Mouse (Mus musculus) liver, embryonic 15.5 days (tissue): ENCODE measurements at regions not wholly inside any gene's neighbourhood (a gene's known extent, or its start where the extent isn't known, plus 50 kb on each side); places are given as distances from the start of the nearest gene placed in this dataset.

Experiments
- ATAC-seq: fragments of 200-750 bp; cut with Nextera tagmentation; 2 replicates; pipeline ENCODE4 v1.8.0; 2017; ENCODE audit warnings: moderate number of reproducible peaks, mild to moderate bottlenecking, moderate library complexity; ENCODE audit not compliant: insufficient read depth
- H3K27ac ChIP-seq: fragments of 300-500 bp; sonication (generic); replicated peaks from 2 replicates; pipeline ENCODE4 v1.5.1; 2015; ENCODE audit warnings: mild to moderate bottlenecking, inconsistent platforms
- H3K27me3 ChIP-seq: fragments of 300-500 bp; sonication (generic); 2 replicates; pipeline ENCODE4 v1.6.1; 2015; ENCODE audit warnings: mild to moderate bottlenecking, inconsistent platforms
- H3K36me3 ChIP-seq: fragments of 300-500 bp; sonication (generic); replicated peaks from 2 replicates; pipeline ENCODE4 v1.6.1; 2015; ENCODE audit warnings: moderate library complexity, mild to moderate bottlenecking, inconsistent platforms
- H3K4me1 ChIP-seq: fragments of 300-500 bp; sonication (generic); replicated peaks from 2 replicates; pipeline ENCODE4 v1.6.1; 2015; ENCODE audit warnings: inconsistent platforms
- H3K4me2 ChIP-seq: fragments of 300-500 bp; sonication (generic); 2 replicates; pipeline ENCODE4 v1.6.1; 2015; ENCODE audit warnings: moderate library complexity, mild to moderate bottlenecking, inconsistent platforms
- H3K4me3 ChIP-seq: fragments of 300-500 bp; sonication (generic); replicated peaks from 2 replicates; pipeline ENCODE4 v1.5.1; 2015; ENCODE audit warnings: mild to moderate bottlenecking, inconsistent platforms
- H3K9ac ChIP-seq: fragments of 300-500 bp; sonication (generic); 2 replicates; pipeline ENCODE4 v1.6.1; 2015; ENCODE audit warnings: moderate library complexity, mild to moderate bottlenecking, inconsistent platforms
- H3K9me3 ChIP-seq: fragments of 300-500 bp; sonication (generic); replicated peaks from 2 replicates; pipeline ENCODE4 v1.6.1; 2016; ENCODE audit warnings: inconsistent platforms
- WGBS: fragments of 180-500 bp; shearing (Covaris S2); methylation state at CpG from one replicate; pipeline ENCODE4 v1.1.7; 2015; ENCODE audit warnings: mixed read lengths; ENCODE audit not compliant: insufficient replicate concordance; 5-methylcytosine and 5-hydroxymethylcytosine counted together

DNA sequence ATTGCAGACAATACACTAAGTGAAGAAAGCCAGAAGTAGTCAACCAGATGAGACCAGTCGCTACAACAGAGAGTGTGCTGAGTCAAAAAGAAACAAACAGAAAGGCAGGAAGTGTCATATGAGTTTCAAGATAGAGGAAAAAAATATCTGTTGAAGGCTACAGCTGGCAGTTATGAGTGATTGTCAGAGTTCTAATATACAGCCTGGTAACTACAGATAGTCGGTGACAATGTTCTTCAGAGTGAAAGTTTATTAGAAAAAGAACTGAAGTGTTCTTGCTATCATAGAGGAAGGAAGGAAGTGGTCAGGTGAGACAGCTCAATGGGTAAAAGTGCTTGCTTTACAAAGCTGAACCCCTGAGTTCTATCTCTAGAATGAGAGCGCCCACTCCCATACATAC is 499.1 kb downstream of the Adgrl2 start:
- Histone ChIP-seq H3K27ac (no peak overlapping the region), H3K9ac (no peak overlapping the region), H3K4me3 (no peak overlapping the region), H3K27me3 (no peaks in the 10 kb centered on the region), H3K4me2 (no peak overlapping the region), H3K9me3 (no peaks in the 10 kb centered on the region), H3K36me3 (no peaks in the 10 kb centered on the region), H3K4me1 (no peaks in the 10 kb centered on the region)
- 27% methylated on average over 3 of the region's 3 CpGs for WGBS
- no peak for ATAC-seq

DNA sequence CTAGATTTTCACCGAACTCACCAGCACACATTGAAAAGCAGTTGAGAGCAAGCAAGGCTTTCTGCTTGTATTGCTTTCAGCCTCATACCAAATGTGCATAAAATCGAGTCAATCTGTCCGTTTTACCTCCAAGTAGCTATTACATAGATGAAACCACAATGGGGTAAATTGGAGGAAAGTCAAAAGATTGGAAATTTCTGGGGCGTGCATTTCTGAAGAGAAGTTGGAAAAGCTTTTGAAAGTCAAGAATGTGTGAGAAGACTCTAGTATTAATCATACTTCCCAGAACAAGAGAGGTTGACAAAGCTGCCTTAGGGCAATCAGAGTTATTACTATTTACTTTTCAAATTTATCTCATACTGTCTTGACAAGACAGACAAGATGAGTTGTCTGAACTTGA is 501.2 kb downstream of the Adgrl2 start:
- WGBS: 53% methylated on average over 4 of the region's 4 CpGs
- no peak for ATAC-seq
- no peak overlapping the region for H3K4me2 ChIP-seq
- no peaks in the 10 kb centered on the region for H3K9me3 ChIP-seq
- no peak overlapping the region for H3K9ac ChIP-seq
- no peaks in the 10 kb centered on the region for H3K4me1 ChIP-seq
- H3K36me3 ChIP-seq: no peaks in the 10 kb centered on the region
- H3K27me3 ChIP-seq: no peaks in the 10 kb centered on the region
- no peak overlapping the region for H3K4me3 ChIP-seq
- H3K27ac ChIP-seq: no peak overlapping the region

DNA sequence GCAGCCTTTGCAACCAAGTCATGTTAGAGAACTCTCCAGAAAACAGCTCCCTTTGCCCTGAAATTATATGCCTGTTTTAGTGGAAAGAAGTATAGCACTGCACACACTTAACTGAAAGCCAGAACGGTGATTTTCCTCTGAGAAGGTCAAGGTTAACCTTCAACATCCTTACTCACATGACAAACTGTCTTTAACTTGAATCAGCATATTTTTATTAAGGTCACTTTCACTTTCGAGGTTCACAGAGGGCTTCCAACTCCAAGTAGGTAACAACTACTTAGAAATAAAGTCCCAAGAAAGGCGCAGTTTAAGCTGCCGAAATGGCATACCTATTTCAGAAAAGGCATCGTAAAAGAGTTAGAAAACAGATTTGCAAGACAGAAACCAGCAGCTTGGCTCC is 502.4 kb downstream of the Adgrl2 start:
- H3K36me3 ChIP-seq: no peaks in the 10 kb centered on the region
- H3K27me3 ChIP-seq: no peaks in the 10 kb centered on the region
- 70% methylated on average over 5 of the region's 5 CpGs for WGBS
- H3K27ac ChIP-seq: no peak overlapping the region
- H3K4me2 ChIP-seq: no peak overlapping the region
- ATAC-seq: no peak
- H3K4me3 ChIP-seq: no peak overlapping the region
- H3K9me3 ChIP-seq: no peaks in the 10 kb centered on the region
- no peak overlapping the region for H3K9ac ChIP-seq
- H3K4me1 ChIP-seq: no peaks in the 10 kb centered on the region

DNA sequence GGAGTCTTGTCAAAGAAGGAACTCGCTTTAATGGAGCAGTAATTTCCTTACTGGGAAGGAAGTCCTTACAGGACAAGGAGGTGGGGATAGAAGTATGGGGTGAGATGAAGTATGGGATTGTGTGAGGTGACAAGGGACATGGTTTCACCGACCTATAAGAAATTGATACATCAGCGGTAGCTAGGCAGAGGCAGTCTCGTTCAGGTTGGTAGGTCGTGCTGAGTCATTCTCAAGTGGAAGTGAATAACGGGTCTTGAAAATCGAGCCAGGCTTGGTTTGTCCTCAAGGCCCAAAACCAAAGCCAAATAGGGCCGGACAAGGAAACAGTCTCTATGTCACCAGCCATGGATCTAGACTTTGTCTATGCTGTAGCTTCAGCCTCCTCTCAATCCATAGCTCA is 514.5 kb downstream of the Adgrl2 start:
- Histone ChIP-seq H3K27me3 (no peaks in the 10 kb centered on the region), H3K4me1 (no peaks in the 10 kb centered on the region), H3K4me3 (no peak overlapping the region), H3K9ac (no peak overlapping the region), H3K36me3 (no peaks in the 10 kb centered on the region), H3K27ac (no peak overlapping the region), H3K4me2 (no peak overlapping the region), H3K9me3 (no peaks in the 10 kb centered on the region)
- 66% methylated on average over 8 of the region's 8 CpGs for WGBS
- ATAC-seq: no peak

DNA sequence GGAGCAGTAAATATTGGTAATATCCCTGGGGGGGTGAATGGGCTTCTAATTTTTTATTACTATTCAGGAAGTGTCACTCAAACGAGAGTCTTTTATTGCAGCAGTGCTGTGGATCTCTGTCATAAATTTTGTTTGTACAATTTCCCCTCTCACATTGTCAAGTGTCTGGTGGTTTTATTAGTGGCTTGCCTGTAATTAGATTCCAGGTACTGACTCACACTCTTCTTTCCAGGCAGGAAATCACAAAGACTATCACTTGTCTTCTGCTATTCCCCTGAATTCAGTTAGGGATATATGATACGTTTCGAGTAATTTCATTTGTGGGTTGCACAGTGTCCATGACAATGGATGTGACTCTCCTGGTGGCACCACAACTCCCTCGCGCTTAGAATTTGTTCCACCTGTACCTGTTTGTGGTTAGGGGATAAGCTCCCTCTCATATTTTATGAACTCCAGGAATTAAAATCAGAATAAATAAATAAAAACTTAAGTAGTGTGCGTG is 517.4 kb downstream of the Adgrl2 start:
- Histone ChIP-seq H3K27me3 (no peaks in the 10 kb centered on the region), H3K4me2 (no peak overlapping the region), H3K36me3 (no peaks in the 10 kb centered on the region), H3K27ac (no peak overlapping the region), H3K4me1 (no peaks in the 10 kb centered on the region), H3K9me3 (no peaks in the 10 kb centered on the region), H3K9ac (no peak overlapping the region), H3K4me3 (no peak overlapping the region)
- 64% methylated on average over 6 of the region's 6 CpGs for WGBS
- ATAC-seq: no peak

DNA sequence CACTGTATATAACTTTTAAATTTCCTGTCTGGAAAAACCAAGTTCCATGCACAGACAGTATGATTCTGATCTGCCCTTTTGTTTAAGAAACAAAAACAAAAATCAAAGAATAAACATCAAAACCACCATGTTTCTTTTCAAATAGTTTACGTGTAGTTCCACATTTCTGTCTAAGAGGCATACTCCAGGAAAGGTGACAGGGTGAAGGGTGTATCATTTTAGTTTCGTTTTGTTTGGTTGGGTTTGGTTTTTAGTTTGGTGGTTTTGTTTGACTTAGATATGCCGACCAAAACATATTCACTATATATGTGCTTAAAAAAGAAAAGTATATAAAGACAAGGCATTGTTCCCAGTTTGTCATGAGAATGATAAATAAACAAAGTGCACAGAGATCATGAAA is 524.9 kb downstream of the Adgrl2 start:
- Histone ChIP-seq H3K9ac (no peak overlapping the region), H3K4me2 (no peak overlapping the region), H3K9me3 (no peaks in the 10 kb centered on the region), H3K27me3 (no peaks in the 10 kb centered on the region), H3K36me3 (no peaks in the 10 kb centered on the region), H3K27ac (no peak overlapping the region), H3K4me3 (no peak overlapping the region), H3K4me1 (no peaks in the 10 kb centered on the region)
- 47% methylated on average over 3 of the region's 3 CpGs for WGBS
- no peak for ATAC-seq

DNA sequence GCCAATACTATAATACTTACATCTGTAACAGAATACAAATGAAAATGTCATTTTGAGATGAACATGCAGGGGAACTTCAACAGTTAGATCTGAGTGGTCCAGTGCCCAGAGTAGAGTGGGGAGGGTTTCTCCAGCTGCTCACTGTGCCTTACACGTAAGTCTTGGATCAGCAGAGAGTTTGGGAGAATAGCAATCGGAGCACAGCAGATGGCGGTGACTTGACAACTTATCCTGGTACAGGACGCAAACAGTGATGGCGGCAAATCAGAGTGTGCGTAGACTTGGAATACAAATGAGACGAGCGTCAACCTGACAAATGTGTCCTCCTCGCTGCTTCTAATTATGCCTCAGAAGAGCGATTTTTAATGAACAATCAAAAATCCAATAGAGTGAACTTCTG is 527.6 kb downstream of the Adgrl2 start:
- Histone ChIP-seq H3K4me1 (no peaks in the 10 kb centered on the region), H3K27me3 (no peaks in the 10 kb centered on the region), H3K27ac (no peak overlapping the region), H3K9me3 (no peaks in the 10 kb centered on the region), H3K9ac (no peak overlapping the region), H3K4me2 (no peak overlapping the region), H3K4me3 (no peak overlapping the region), H3K36me3 (no peaks in the 10 kb centered on the region)
- ATAC-seq: no peak
- 73% methylated on average over 10 of the region's 10 CpGs for WGBS

DNA sequence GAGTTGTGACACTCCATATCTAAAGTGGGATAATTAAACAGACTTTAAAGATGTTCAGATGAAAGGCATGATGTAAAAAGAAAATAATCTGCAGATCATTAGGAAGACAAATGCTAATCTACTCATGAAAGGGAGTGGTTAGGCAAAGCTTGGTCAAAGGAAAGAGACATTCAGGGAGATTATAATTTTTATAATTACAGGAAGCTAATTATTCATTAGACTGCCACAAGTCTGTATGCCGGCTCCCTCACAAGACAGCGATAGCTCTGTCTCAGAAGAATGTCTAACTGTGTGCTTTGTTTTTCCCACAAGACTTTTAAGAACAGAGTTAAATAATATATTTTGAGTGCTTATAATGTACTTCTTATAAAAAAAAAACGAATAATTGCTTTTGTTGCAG is 541.5 kb downstream of the Adgrl2 start:
- Histone ChIP-seq H3K9me3 (no peaks in the 10 kb centered on the region), H3K36me3 (no peaks in the 10 kb centered on the region), H3K27me3 (no peaks in the 10 kb centered on the region), H3K4me3 (no peak overlapping the region), H3K9ac (no peak overlapping the region), H3K4me2 (no peak overlapping the region), H3K27ac (no peak overlapping the region), H3K4me1 (no peaks in the 10 kb centered on the region)
- no peak for ATAC-seq
- 68% methylated on average over 3 of the region's 3 CpGs for WGBS

DNA sequence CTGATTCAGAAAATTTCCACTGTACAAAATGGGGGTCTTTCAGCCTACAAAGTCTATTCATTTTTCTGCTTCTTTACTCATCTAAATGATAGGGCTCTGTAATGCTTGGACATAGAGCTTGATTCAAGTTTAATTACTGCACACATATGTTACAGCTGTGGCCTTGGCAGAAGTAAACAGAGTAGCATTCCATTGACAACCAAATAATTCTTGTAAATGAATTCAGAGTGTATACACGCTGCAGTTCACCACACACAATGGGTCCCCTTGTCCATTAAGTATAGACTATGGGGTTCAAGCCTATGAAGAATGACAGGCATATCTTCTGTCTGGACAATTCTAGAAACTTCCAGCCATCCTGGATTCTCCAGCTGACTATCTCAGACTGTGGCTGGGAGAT is 541.9 kb downstream of the Adgrl2 start:
- Histone ChIP-seq H3K36me3 (no peaks in the 10 kb centered on the region), H3K27ac (no peak overlapping the region), H3K9me3 (no peaks in the 10 kb centered on the region), H3K27me3 (no peaks in the 10 kb centered on the region), H3K4me1 (no peaks in the 10 kb centered on the region), H3K4me2 (no peak overlapping the region), H3K4me3 (no peak overlapping the region), H3K9ac (no peak overlapping the region)
- 58% methylated on average over 1 of the region's 1 CpGs for WGBS
- no peak for ATAC-seq

DNA sequence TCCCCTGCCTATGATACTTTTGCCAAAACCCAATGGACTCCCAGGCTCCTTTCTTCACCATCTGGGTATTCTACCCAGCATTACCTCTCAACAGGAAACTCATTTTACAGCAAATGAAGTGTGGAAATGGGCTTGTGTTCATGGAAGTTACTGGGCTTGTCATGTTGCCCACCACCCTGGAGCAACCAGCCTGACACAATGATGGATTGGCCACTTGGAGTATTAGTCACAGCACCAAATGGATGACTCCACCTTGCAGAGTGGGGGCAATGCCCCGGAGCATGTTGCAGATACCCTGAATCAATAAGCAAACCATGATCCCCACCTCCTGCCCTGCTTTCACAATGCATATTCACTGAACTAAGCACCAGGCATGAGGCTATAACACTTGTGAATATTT is 543.5 kb downstream of the Adgrl2 start:
- Histone ChIP-seq H3K36me3 (no peaks in the 10 kb centered on the region), H3K9ac (no peak overlapping the region), H3K4me2 (no peak overlapping the region), H3K4me1 (no peaks in the 10 kb centered on the region), H3K9me3 (no peaks in the 10 kb centered on the region), H3K27me3 (no peaks in the 10 kb centered on the region), H3K27ac (no peak overlapping the region), H3K4me3 (no peak overlapping the region)
- 41% methylated on average over 1 of the region's 1 CpGs for WGBS
- no peak for ATAC-seq

DNA sequence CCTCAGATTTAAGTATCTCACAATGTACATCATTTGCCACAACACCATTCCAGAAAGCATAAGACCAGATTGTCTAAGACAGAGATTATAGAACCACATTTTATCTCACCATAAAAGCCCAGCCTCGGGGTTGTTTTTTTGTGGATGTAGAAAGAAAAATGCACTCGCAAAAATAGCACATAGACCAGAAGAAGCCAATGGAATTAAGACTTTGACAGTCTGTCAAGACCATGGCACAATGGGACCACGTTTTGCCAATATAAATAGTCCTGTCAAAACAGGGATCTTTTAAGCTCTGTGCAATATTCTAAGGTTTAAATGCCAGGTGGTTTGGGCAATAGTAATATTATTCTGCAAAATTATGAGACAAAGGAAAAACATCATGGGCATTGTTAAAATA is 547.3 kb downstream of the Adgrl2 start:
- ATAC-seq: no peak
- Histone ChIP-seq H3K4me2 (no peak overlapping the region), H3K27me3 (no peaks in the 10 kb centered on the region), H3K27ac (no peak overlapping the region), H3K4me3 (no peak overlapping the region), H3K4me1 (no peaks in the 10 kb centered on the region), H3K9ac (no peak overlapping the region), H3K9me3 (no peaks in the 10 kb centered on the region), H3K36me3 (no peaks in the 10 kb centered on the region)
- 49% methylated on average over 3 of the region's 3 CpGs for WGBS

DNA sequence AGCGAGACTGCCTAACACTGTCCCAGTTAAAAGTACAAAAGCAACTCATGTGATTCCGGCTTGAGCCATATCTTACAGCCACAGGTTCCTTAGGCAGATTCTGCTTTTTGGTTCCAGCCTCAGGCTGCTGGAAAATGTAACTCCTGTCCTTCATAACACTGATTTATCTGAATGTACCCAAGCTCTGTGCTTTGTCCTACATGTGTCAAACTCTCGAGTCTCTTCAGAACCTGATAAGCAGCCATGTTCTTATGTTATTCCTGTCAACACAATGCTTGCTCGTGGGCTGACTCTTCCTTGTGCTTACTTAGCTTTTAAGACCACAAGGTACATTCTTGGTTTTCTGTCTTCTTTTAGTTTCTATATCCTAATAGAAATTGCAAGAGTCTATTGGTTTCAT is 556.3 kb downstream of the Adgrl2 start:
- WGBS: 45% methylated on average over 4 of the region's 4 CpGs
- Histone ChIP-seq H3K4me1 (no peaks in the 10 kb centered on the region), H3K9me3 (no peaks in the 10 kb centered on the region), H3K27ac (no peak overlapping the region), H3K4me2 (no peak overlapping the region), H3K27me3 (no peaks in the 10 kb centered on the region), H3K36me3 (no peaks in the 10 kb centered on the region), H3K4me3 (no peak overlapping the region), H3K9ac (no peak overlapping the region)
- ATAC-seq: no peak
